Mouse (Mus musculus): Measurements from ENCODE around the gene Gng10. TPM values are rescaled to one million over a fixed set of nuclear protein-coding genes. Genes with fewer than 3 reads are reported as not detected.

The Gng10 gene
- total RNA-seq, 2 experiments from 2014 or later: 84.9 to 96.0 TPM

Other genes with a start within 250 kb of the Gng10 start
- gene Olfr267, start 247.4 kb upstream of the Gng10 start, total RNA-seq (2021): under 1 TPM; 0.13 to 0.26 TPM
- 100 to 1,000 TPM; 134 to 145 TPM for gene Ecpas, start 122.3 kb upstream of the Gng10 start, total RNA-seq (2021)
- gene Zkscan16, start 91.5 kb upstream of the Gng10 start, total RNA-seq (2021): 10 to 100 TPM; 23.2 to 31.1 TPM
- 1 to 10 TPM; 1.6 to 2.4 TPM for gene Ptgr1, start 48.0 kb upstream of the Gng10 start, total RNA-seq (2021)
- gene Dnajc25, start 40.0 kb upstream of the Gng10 start, total RNA-seq (2021): 1 to 10 TPM; 6.5 to 7.7 TPM
- 1 to 10 TPM in 1 of 2 experiments, under 1 TPM in 1; 0.70 to 3.1 TPM for gene Gm20503, start 31.9 kb upstream of the Gng10 start, total RNA-seq (2021)
- gene AI481877, start 103.9 kb downstream of the Gng10 start, total RNA-seq (2021): not detected
- 10 to 100 TPM; 92.8 to 93.8 TPM for gene Ugcg, start 154.2 kb downstream of the Gng10 start, total RNA-seq (2021)